Mouse (Mus musculus): ENCODE data around the gene Trim30a.
"Not testable (repeated sequence)": the region's sequence is repeated elsewhere in the genome, so short reads cannot be mapped to it uniquely, and the experiment has no call there.

Gene Trim30a

GRCm38 (mm10) chr7:104465065-104465744, at the start of gene Trim30a:
Gene Trim30a, minus strand, starts transcription at chr7:104465193.
- peak; percentile 72 for DNase-seq (ENCODE audit: low read depth, low spot score)

GRCm38 (mm10) chr7:104507421-104508065, 42.5 kb upstream of the Trim30a start, which contains the start of gene Trim30d:
Gene Trim30d, minus strand, starts transcription at chr7:104507849.
- DNase-seq (ENCODE audit: low read depth, low spot score) = peak; percentile 54

DNA sequence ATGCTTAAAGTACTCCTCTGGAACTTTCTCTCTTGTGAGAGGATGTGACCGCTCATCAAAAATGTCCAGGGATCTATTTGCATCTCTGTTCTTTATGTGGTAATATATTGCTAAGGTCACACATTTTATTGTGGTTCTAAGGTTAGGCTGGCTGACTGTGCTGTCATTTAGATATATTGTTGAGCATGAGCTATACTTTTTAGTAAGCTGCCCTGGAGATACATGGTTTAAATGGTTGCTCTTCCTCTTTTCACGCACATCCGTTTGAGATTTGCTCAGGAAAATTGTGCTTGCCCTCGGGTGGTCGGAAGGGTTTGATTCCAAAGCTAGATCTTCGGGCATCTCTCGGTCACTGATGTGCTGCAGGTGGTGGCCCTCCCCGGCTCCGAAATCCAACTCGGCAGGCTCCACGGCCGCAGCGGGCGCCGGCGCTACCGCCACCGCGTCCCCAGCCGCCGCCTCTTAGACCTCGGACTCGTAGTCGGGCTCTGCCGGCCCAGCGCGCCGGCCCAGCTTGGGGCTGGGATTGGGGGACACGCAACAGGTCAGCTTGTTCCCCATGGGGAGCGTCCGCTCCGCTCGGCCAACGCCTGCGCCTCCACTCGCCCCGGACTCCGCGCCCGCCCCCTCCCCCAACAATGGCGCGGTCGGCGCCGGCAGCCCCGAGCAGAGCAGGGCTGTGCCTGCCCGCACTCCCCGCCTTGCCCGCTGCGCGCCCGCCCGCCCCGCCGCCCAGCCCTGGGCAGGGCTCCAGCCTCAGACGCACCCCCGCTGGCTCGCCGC, 36.8 kb upstream of the Trim30a start:
- no peak for DNase-seq (ENCODE audit: low read depth, low spot score)

DNA sequence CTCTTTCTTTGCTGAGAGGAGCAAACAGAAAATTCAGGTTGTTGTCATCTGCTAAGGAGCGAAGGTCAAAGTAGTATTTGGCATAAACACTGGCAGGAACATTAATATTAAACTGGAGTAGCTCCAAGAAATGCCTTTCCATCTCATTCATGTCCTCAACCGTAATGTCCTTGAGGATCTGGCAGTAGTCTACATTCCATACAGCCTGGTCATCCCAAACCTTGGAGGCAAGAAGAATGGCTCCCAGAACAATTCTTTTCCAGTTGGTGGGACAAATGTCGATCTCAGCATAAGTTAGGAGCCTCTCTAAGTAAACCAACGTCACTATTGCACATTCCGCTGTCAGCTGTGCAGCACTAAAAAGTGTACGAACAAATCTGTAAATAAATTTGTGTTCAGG, 36.2 kb upstream of the Trim30a start:
- DNase-seq (ENCODE audit: low read depth, low spot score) = not testable (repeated sequence)

GRCm38 (mm10) chr7:104499464-104499863, 34.5 kb upstream of the Trim30a start:
- not testable (repeated sequence) for DNase-seq (ENCODE audit: low read depth, low spot score)

DNA sequence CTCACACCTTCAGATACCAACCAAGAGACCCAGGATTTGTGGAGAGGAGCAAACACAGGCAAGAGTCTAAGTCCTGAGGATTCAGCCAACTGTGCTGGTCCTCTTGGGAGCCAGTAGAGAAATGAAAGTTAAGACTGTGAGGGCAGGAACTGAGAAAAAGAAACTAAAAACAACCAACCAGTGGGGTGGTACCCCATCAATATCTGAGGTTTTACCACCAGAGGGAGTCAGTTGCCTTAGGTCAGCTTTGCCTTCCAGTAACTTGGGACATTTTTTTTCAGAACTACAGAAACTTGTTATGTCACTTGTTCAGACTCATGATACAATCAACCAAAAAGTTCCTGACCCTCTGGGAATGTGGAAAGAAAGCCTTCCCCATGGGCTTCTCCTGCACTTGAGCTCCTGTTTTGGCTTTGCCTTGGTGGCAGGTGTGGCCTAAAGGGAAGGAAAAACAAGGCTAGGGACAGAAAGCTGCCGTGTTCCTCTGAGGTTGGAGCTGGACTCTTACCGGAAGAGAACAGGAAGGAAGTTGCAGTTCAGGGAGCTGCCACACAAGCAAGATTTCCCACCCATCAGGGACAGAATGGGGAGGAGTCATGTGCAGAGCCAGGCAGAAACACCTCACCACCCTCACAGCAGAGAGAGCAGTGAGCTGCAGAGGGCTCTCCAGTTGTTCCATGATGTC, 18.9 kb downstream of the Trim30a start:
- peak; percentile 89 for DNase-seq (ENCODE audit: low read depth, low spot score)

DNA sequence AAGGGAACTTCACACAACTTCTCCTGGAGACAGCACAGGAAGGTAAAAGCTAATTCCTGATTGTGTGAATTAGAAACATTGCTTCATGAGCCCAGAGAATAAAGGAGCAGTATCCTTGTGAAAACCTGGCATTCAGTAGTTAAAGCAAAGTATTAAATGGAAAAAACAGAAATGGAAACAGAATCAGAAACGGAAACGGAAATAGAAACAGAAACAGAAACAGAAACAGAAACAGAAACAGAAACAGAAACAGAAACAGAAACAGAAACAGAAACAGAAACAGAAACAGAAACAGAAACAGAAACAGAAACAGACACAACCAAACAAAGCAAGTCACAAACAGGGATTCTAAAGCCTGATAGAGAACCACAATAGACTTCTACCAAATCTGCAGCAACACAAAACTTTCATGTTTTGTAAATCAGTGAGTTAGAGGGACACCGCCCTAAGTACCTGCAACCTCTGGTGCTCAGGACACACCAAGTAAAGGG, 60.5 kb downstream of the Trim30a start:
- peak; percentile 15 for DNase-seq (ENCODE audit: low read depth, low spot score)

GRCm38 (mm10) chr7:104401140-104401539, 63.9 kb downstream of the Trim30a start:
- no peak for DNase-seq (ENCODE audit: low read depth, low spot score)

DNA sequence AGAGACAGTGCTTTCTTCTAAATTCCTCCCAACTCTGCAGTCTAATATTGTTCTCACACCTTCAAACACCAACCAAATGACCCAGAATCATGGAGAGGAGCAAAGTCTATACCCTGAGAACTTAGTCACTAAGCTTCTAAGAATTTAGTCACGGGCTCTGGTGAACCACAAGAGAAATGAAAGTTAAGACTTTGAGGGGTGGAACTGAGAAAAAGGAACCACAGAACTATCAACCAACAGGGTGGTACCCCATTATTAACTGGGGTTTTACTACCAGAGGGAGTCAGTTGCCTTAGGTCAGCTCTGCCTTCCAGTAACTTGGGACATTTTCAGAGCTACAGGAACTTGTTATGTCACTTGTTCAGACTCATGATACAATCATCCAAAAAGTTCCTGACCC, 64.3 kb downstream of the Trim30a start, which contains the start of gene Trim30c:
Trim30c (minus strand) TSS at position 140 of the 400 bp plus-strand sequence.
- DNase-seq (ENCODE audit: low read depth, low spot score) = peak; percentile 11

DNA sequence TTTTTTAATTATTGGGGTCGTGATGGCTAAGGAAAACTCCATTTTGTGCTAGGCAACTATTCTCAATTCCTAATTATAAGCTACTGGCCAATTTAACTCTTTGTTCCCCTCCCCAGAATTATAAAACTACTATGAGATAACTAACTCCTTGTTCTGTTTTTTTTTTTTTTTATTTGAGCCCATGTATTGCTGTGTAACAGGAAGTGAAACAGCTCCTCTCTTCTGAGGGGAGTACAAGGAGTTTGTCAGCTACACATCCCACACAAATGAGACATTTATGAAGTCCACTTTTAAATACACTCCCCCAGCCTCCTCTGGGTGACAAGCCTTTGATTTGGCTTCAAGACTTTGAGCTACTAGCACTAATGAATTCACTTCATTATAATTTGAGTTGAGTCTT, 66.5 kb downstream of the Trim30a start:
- no peak for DNase-seq (ENCODE audit: low read depth, low spot score)

GRCm38 (mm10) chr7:104369736-104370414, 95.1 kb downstream of the Trim30a start, which contains the start of gene Trim30b:
Gene Trim30b, minus strand, starts transcription at chr7:104369884.
- peak; percentile 63 for DNase-seq (ENCODE audit: low read depth, low spot score)

GRCm38 (mm10) chr7:104366339-104366738, 98.7 kb downstream of the Trim30a start:
- DNase-seq (ENCODE audit: low read depth, low spot score) = no peak

Data from CD4-positive helper T cell, adult 2 months (primary cell).